Mouse (Mus musculus) CH12.LX (cell line): Measurements from ENCODE around the gene Cbx4. TPM values are rescaled to one million over a fixed set of nuclear protein-coding genes. Genes with fewer than 3 reads are reported as not detected.

ENCODE experiments used
- DNase-seq: peaks from one replicate; pipeline ENCODE4 v3.0.0-alpha.2; 2013; ENCODE audit errors: extremely low read depth
- H3K27ac ChIP-seq: 2 replicates; pipeline ENCODE4 v1.5.1; 2012; ENCODE audit warnings: low read depth, mild to moderate bottlenecking, control low read depth, moderate library complexity; ENCODE audit not compliant: insufficient read depth
- H3K27me3 ChIP-seq: replicated peaks from 2 replicates; pipeline ENCODE3; 2012; ENCODE audit warnings: inconsistent platforms
- H3K36me3 ChIP-seq, 2 experiments: replicated peaks in 1 of 2; 2 replicates each; pipeline versions ENCODE3 to v1.6.1; 2012; ENCODE audit warnings: inconsistent platforms in 1 of 2, low read length in 1 of 2, mild to moderate bottlenecking in 1 of 2, mixed read lengths in 1 of 2, moderate library complexity in 1 of 2; ENCODE audit not compliant: control insufficient read depth in 1 of 2, insufficient read depth in 1 of 2
- H3K4me1 ChIP-seq, 2 experiments: 2 replicates each; pipeline ENCODE4 v1.6.1; 2012; ENCODE audit warnings: inconsistent platforms in 1 of 2, moderate library complexity in 1 of 2; ENCODE audit not compliant: insufficient read depth in 2 of 2, control insufficient read depth in 1 of 2
- H3K4me2 ChIP-seq: 2 replicates; pipeline ENCODE4 v1.6.1; 2012; ENCODE audit warnings: low read depth, mild to moderate bottlenecking, control low read depth; ENCODE audit not compliant: poor library complexity, insufficient read depth, severe bottlenecking
- H3K4me3 ChIP-seq, 3 experiments: fragments of 150-350 bp in 1 of 3; sonication (generic) in 1 of 3; replicated peaks in 1 of 3; 2 replicates each; pipeline versions ENCODE3 to v1.5.1; 2011 to 2012; ENCODE audit warnings: low read depth in 2 of 3, low read length in 2 of 3, mild to moderate bottlenecking in 2 of 3, moderate library complexity in 2 of 3, control low read depth in 1 of 3, improper control_type of control experiment in 1 of 3, inconsistent platforms in 1 of 3, mixed read lengths in 1 of 3; ENCODE audit not compliant: poor library complexity in 1 of 3
- H3K79me2 ChIP-seq: replicated peaks from 2 replicates; pipeline ENCODE4 v1.6.1; 2012; ENCODE audit warnings: mild to moderate bottlenecking, moderate library complexity; ENCODE audit not compliant: control insufficient read depth, poor library complexity, insufficient read depth, severe bottlenecking; ENCODE audit errors: extremely low read depth
- H3K9ac ChIP-seq: 2 replicates; pipeline ENCODE4 v1.6.1; 2012; ENCODE audit warnings: low read depth, mild to moderate bottlenecking, control low read depth, moderate library complexity; ENCODE audit not compliant: insufficient read depth
- H3K9me3 ChIP-seq: replicated peaks from 2 replicates; pipeline ENCODE3; 2012; ENCODE audit warnings: low read length, inconsistent platforms, mixed read lengths
- CHD1 ChIP-seq: IDR thresholded peaks from 2 replicates; pipeline ENCODE4 v1.6.1; 2012; ENCODE audit warnings: low read depth, low read length, improper control_type of control experiment, inconsistent platforms
- CHD2 ChIP-seq: IDR thresholded peaks from 2 replicates; pipeline ENCODE4 v1.6.1; 2011; ENCODE audit warnings: low read length, improper control_type of control experiment
- E2F4 ChIP-seq: IDR thresholded peaks from 2 replicates; pipeline ENCODE4 v1.6.1; 2011; ENCODE audit warnings: low read depth, low read length, improper control_type of control experiment; ENCODE audit not compliant: insufficient replicate concordance
- HCFC1 ChIP-seq: IDR thresholded peaks from 2 replicates; pipeline ENCODE4 v1.6.1; 2012; ENCODE audit warnings: low read depth, mild to moderate bottlenecking, inconsistent platforms, low read length, improper control_type of control experiment
- IRF4 ChIP-seq: IDR thresholded peaks from 2 replicates; pipeline ENCODE4 v1.6.1; 2014; ENCODE audit warnings: low read depth, mild to moderate bottlenecking, inconsistent platforms, low read length, improper control_type of control experiment
- JUND ChIP-seq: conservative IDR thresholded peaks from 2 replicates; pipeline ENCODE4 v1.6.1; 2011; ENCODE audit warnings: low read depth, low read length, improper control_type of control experiment
- KAT2A ChIP-seq: IDR thresholded peaks from 2 replicates; pipeline ENCODE4 v1.6.1; 2012; ENCODE audit warnings: low read length, improper control_type of control experiment, inconsistent platforms; ENCODE audit not compliant: insufficient replicate concordance
- MXI1 ChIP-seq: IDR thresholded peaks from 2 replicates; pipeline ENCODE4 v1.6.1; 2011; ENCODE audit warnings: mild to moderate bottlenecking, low read depth, low read length, improper control_type of control experiment
- MYC ChIP-seq: IDR thresholded peaks from 2 replicates; pipeline ENCODE4 v1.6.1; 2011; ENCODE audit warnings: low read depth, mild to moderate bottlenecking, improper control_type of control experiment, low read length
- POLR2AphosphoS2 ChIP-seq: IDR thresholded peaks from 2 replicates; pipeline ENCODE4 v1.6.1; 2011; ENCODE audit warnings: low read depth, low read length, improper control_type of control experiment
- RCOR1 ChIP-seq: conservative IDR thresholded peaks from 2 replicates; pipeline ENCODE4 v1.6.1; 2012; ENCODE audit warnings: low read depth, mild to moderate bottlenecking, inconsistent platforms, low read length, improper control_type of control experiment
- SIN3A ChIP-seq: IDR thresholded peaks from 2 replicates; pipeline ENCODE4 v1.6.1; 2012; ENCODE audit warnings: low read length, improper control_type of control experiment, inconsistent platforms
- SMC3 ChIP-seq: IDR thresholded peaks from 2 replicates; pipeline ENCODE4 v1.6.1; 2011; ENCODE audit warnings: low read depth, low read length, improper control_type of control experiment
- TBP ChIP-seq: conservative IDR thresholded peaks from 2 replicates; pipeline ENCODE4 v1.6.1; 2011; ENCODE audit warnings: low read depth, low read length, improper control_type of control experiment
- TCF12 ChIP-seq: IDR thresholded peaks from 2 replicates; pipeline ENCODE4 v1.6.1; 2014; ENCODE audit warnings: low read depth, mild to moderate bottlenecking, inconsistent platforms, low read length, improper control_type of control experiment
- UBTF ChIP-seq: IDR thresholded peaks from 2 replicates; pipeline ENCODE4 v1.6.1; 2012; ENCODE audit warnings: low read depth, mild to moderate bottlenecking, inconsistent platforms, low read length, improper control_type of control experiment, moderate library complexity
- ZC3H11A ChIP-seq: IDR thresholded peaks from 2 replicates; pipeline ENCODE4 v1.6.1; 2012; ENCODE audit warnings: low read depth, mild to moderate bottlenecking, inconsistent platforms, low read length, improper control_type of control experiment
- ZKSCAN1 ChIP-seq: IDR thresholded peaks from 2 replicates; pipeline ENCODE4 v1.6.1; 2012; ENCODE audit warnings: low read depth, inconsistent platforms, low read length, improper control_type of control experiment, borderline replicate concordance
- ZMIZ1 ChIP-seq: IDR thresholded peaks from 2 replicates; pipeline ENCODE4 v1.6.1; 2012; ENCODE audit warnings: low read depth, mild to moderate bottlenecking, inconsistent platforms, low read length, improper control_type of control experiment
- ZNF384 ChIP-seq: IDR thresholded peaks from 2 replicates; pipeline ENCODE4 v1.6.1; 2012; ENCODE audit warnings: low read depth, low read length, improper control_type of control experiment, inconsistent platforms
- dilution Hi-C: fragments of 300-500 bp; cut with MboI; formaldehyde crosslinking; loops from 2 replicates; pipeline ENCODE4 v1.14.3; 2020; ENCODE audit warnings: low sequenced_read_pairs; ENCODE audit not compliant: extremely low pct_unique_long_range_greater_than_20kb, extremely low pct_ligation_motif_present
- in situ Hi-C: fragments of 300-500 bp; cut with MboI; formaldehyde crosslinking; loops from 3 replicates; pipeline ENCODE4 v1.14.3; 2019; ENCODE audit warnings: low sequenced_read_pairs, low pct_ligation_motif_present, low pct_unique_long_range_greater_than_20kb, mixed read lengths
- polyA plus RNA-seq: library from polyadenylated mRNA; unstranded; fragments of >175 nt; gene quantifications from 2 replicates; pipeline ENCODE4 v1.2.1, GENCODE M21; 2012; ENCODE audit warnings: low read depth; ENCODE audit not compliant: insufficient read length
- total RNA-seq, 2 experiments: library from RNA; depleted of rRNA; stranded (reverse); fragments of 300-350 nt in 1 of 2; fragments of >200 nt in 1 of 2; gene quantifications; 2 replicates each; pipeline ENCODE4 v1.2.3; 2012 to 2014

Cbx4 gene
- total and polyA plus RNA-seq, 3 experiments, result 15.0 to 40.4 (median 26.0) TPM

- peaks cover 2% of the 10 kb centered on the region for H3K27me3 ChIP-seq
- in situ Hi-C loops, result no loop called here
These were observed 50.8 kb downstream of the Cbx4 start for GRCm38 (mm10) chr11:119035094-119035685.

GRCm38 (mm10) chr11:119034635-119035034 is 51.4 kb downstream of the Cbx4 start:
- in situ Hi-C loops (no loop called here), dilution Hi-C loops (no loop called here)
- Histone ChIP-seq H3K79me2 (no peaks in the 10 kb centered on the region), H3K27ac (no peak overlapping the region), H3K4me3 (no peak overlapping the region), H3K9me3 (peaks cover 5% of the 10 kb centered on the region), H3K36me3 (peaks cover 22 to 36% of the 10 kb centered on the region in 2 experiments), H3K4me1 (peaks cover 7 to 39% of the 10 kb centered on the region in 2 experiments), H3K4me2 (0 out of 2 replicates have a peak overlapping the region, but pooled peaks have one; percentile 26), H3K27me3 (peaks cover 2% of the 10 kb centered on the region), H3K9ac (no peak overlapping the region)
- peak; percentile 47 for TF ChIP-seq ZNF384
- TF ChIP-seq SIN3A, result no peak
- DNase-seq, result no peak

More at GRCm38 (mm10) chr11:119035094-119035685, 50.8 kb downstream of the Cbx4 start:
- Histone ChIP-seq H3K9me3 (peaks cover 5% of the 10 kb centered on the region), H3K36me3 (peaks cover 18 to 34% of the 10 kb centered on the region in 2 experiments), H3K4me3 (no peak overlapping the region), H3K79me2 (no peaks in the 10 kb centered on the region; the same call in none of the 2 replicates), H3K4me1 (peaks cover 12 to 45% of the 10 kb centered on the region in 2 experiments)
- DNase-seq, result no peak
- dilution Hi-C loops, result no loop called here
- TF ChIP-seq ZKSCAN1 (no peak), MYC (no peak), CHD2 (no peak), RCOR1 (no peak), E2F4 (no peak), TCF12 (no peak), SIN3A (no peak), TBP (no peak), MXI1 (no peak), KAT2A (no peak), ZC3H11A (no peak), ZMIZ1 (no peak), CHD1 (no peak), JUND (no peak), HCFC1 (no peak), SMC3 (no peak), POLR2AphosphoS2 (no peak), IRF4 (no peak), UBTF (no peak), ZNF384 (no peak)
- TF ChIP-seq, all 38 proteins: peak for 0
- H3K9ac ChIP-seq, result no peak overlapping the region
- H3K27ac ChIP-seq, result no peak overlapping the region
- no peak overlapping the region for H3K4me2 ChIP-seq
